Mouse (Mus musculus): Measurements from ENCODE around the gene Snx5.

GRCm38 (mm10) chr2:144246270-144246669 is 24.4 kb downstream of the Snx5 start:
- TF ChIP-seq CTCF (IDR thresholded peaks at IDR 0.05) (no peak), EP300 (IDR thresholded peaks at IDR 0.05) (no peak)

Measured in lung, postnatal 0 days (tissue).